Mouse (Mus musculus) mouse embryonic stem cell (cell line): ENCODE results near the gene Aacs.
"Not testable (repeated sequence)": the region's sequence is repeated elsewhere in the genome, so short reads cannot be mapped to it uniquely, and the experiment has no call there.

ENCODE experiments used
- in situ Hi-C, 2 experiments: fragments of 300-500 bp; cut with MboI; formaldehyde crosslinking; loops; 1 replicate in 1 of 2; 3 replicates in 1 of 2; pipeline ENCODE4 v1.14.3; 2019 to 2020; ENCODE audit warnings: low sequenced_read_pairs in 2 of 2, low pct_unique_long_range_greater_than_20kb in 1 of 2, mixed read lengths in 1 of 2; ENCODE audit not compliant: unreplicated experiment in 1 of 2

Gene Aacs

DNA sequence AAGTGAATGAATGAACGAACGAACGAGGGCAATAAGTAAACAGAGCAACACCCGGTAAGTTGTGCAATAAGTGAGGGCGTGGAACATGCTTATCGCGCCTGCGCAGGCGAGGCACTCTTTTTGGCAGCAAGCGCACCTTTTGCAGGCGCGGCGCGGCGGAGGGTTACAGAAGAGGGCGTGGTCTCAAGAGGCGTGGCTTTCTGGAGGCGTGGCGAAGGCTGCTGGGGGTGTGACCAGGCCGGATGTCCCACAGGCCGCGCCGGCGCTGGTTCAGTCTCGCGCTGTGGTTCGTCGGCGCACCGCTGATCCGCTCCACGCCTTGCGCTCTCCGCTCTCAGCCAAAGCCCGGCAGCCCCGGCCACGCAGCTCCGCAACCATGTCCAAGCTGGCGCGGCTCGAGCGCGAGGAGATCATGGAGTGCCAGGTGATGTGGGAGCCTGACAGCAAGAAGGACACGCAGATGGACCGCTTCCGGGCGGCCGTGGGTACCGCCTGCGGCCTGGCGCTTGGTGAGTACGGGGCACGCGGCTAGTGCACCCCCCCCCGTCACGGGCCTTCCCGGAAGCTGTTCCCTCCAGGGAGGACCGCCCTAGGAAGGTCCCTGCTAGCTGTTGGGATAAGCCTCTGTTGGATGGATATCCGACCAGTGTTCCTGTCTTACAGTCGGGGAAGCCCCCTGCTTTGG is at the start of gene Aacs:
TSS of gene Aacs (plus strand) at position 214 of the 685 bp plus-strand sequence.
- in situ Hi-C loops = no loop called here

DNA sequence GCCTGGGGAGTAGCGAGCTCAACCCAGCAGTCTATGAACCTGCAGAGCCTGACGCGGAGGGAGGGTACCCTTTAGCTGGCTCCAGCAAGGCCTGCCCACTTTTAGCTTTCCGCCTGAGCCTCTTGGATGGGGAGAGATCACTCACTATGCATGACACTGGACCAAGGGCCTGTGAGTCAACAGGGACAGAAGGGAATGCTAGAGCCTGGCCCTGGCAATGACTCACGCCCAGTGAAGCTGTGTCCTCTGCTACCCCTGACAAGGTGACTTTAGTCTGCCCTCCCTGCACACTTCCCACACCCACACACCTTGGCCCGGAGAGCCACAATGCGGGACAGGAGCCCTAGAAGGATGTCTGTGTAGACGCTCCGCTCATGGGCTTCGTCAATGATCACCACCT is 49.3 kb upstream of the Aacs start:
- in situ Hi-C loops = no loop called here

DNA sequence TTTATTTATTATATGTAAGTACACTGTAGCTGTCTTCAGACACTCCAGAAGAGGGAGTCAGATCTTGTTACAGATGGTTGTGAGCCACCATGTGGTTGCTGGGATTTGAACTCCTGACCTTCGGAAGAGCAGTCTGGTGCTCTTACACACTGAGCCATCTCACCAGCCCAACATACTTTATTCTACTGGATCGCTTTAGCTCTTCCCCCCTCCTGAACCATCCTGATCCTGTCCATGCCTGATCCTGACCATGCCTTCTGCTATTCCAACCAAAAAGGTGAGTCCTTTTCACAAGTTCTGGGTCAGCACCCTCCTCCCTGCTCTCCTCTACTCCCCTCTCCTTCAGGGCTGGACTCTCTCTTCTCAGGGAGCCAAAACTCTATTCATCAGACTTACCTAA is 43.3 kb upstream of the Aacs start:
- in situ Hi-C loops = not testable (repeated sequence)

DNA sequence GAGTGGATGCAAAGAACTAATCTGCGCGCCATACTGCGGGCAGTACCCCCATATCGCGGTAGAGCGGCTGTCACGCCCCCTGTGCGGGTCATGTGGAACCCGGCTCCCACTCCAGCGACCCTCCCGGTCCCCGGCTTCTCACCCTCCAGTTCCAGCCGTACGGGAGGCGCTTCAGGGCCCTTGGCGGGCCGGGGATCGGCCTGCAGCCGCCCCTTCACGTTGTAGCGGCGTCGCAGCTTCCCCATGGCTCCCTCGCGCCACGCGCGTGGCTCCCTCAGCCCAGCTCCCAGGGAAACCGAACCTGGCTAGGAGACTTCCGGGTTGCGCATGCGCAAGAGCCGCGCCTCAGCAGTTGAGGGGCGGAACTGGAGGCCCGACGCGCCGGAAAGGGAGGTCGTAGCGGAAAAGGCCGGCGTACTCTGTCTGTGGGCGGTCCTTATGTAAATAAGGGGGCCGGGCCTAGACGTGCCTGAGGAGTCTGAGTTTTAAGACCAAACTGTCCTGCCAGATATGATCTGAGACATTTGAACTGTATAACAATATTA is 41.7 kb upstream of the Aacs start, which contains the start of gene Dhx37:
TSS of gene Dhx37 (minus strand) at position 329 of the 545 bp plus-strand sequence.
- in situ Hi-C loops = no loop called here

DNA sequence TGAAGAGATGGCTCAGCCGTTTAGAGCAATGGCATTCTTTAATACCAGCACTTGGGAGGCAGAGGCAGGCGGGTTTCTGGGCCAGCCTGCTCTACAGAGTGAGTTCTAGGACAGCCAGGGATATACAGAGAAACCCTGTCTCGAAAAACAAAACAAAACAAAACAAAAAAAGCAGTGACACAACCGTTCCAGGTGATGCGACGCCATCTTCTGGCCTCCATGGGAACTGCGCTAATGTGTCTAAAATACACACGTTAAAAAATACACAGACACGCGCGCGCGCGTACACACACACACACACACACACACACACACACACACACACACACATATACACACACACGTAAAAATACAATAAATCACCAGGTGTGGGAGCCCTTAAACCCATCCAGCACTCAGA is 41.3 kb upstream of the Aacs start:
- in situ Hi-C loops = not testable (repeated sequence)

DNA sequence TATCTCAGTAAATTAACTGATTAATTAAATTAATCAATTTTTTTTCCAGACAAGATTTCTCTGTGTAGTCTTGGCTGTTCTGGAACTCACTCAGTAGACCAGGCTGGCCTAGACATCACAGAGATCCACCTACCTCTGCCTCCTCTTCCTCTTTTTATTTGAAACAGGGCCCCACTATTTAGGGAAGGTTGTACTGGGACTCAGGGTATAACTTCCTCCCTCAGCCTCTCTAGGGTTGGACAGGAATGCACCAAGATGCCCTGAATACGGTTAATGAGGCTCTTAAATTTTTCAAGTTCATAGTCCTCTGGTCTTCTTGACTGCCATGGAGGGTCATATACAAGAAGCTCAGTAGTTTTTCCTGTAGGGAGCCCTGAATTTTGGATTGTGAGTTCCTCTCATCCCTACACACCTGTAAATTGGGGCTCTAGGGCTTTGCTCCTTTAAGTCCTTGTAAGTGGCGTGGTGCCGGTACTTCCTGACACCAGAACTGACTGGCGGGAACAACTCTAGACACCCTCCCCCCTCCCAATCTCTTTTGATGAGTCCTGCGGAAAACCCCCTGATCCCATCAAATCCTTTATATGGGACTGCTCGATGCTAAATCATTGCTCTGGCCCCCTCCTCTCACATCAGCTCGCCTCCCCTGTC is 34.9 kb upstream of the Aacs start:
- in situ Hi-C loops = no loop called here

DNA sequence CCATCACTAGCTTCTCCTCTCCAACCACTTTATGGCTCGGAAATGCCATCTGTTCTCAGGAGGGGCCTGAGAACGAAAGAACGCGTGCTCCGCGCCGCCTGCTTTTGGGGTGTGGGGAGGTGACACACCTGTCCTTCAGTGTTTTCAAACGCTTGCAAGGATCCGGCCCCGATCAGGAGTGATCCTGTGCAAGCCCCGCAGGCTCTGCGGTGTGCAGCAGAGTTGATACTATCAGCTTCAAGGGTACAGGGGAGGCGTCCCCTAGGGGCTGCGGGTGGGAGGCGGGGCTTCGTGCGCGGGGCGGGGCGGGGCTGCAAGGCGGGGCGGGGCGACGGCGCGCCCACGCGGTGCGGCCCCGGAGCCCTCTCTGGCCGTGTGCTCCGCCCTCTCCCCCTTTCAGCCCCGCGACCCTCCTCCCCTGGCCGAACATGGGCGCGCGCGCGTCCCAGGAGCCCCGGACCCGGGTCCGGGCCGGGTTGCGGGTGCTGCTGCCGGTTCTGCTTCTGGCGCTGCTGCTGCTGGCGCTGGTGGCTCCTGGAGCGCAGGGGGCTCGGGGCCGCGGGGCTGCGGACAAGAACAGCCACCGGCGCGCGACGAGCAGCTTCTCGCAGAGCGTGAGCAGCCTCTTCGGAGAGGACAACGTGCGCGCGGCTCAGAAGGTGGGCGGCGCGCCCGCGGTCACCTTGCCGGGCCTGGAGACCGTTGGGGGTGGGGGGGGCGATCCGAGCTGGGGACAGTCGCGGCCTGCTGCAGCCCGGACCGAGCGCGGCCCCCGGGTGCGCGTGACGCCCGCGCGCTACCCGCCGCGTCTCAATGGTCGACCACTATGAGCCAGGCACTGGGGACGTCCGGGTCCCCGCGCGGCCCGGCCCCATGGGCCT is 34.1 kb upstream of the Aacs start, which contains the start of gene Bri3bp:
TSS of gene Bri3bp (plus strand) at position 335 of the 881 bp plus-strand sequence.
- in situ Hi-C loops = no loop called here

DNA sequence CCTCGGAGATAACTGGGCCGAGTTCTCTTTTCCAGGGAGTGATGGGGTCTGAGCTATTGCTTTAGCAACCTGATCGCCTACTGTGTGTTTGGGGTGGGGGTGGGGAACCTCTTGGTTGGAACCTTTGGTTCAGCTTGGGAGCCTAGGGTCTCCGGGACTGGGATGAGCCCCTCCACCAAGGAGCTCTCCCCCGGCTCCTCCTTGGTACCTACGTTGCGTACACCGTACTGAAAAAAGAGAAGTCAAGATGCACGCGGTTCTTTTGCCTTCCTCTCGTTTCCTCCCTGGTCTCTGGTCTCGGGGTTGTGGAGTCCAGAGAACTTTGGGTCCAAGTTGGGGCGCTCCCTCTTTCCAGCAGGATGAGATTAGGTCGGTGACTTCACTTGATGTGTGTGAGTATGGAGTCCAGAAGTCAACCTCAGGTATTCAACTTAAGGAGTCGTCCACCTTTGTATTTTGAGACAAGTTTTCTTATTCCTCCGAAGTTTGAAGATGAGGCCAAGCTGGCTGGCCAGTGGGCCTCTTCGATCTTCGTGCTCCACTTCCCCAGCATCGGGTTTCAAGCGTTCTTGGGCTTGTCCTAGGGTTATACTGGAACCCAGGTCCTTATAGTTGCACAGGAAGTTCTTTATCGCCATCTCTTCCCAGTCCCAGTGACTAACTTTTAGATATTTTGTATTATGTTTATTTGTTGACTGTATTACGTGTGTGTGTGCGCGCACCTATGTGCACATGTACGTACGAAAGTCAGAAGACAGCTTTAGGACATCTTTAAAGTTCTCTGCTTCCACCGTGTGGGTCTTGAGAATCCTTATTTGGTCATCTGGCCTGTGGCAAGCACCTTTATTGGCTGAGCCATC is 33.2 kb upstream of the Aacs start:
- in situ Hi-C loops = no loop called here

DNA sequence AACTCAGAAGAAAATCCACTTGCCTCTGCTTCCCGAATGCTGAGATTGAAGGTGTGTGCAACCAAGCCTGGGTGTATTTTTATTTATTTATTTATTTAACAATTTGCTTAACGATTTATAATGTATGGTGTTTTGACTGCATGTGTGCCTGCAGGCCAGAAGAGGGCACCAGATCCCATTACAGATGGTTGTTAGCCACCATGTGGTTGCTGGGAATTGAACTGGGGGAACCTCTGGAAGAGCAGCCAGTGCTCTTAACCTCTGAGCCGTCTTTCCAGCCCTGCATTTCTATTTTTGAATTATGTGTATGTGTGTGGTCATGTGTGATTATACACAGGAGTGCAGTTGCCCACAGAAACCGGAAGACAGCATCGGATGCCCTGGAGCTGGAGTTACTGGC is 32.3 kb upstream of the Aacs start:
- in situ Hi-C loops = no loop called here

DNA sequence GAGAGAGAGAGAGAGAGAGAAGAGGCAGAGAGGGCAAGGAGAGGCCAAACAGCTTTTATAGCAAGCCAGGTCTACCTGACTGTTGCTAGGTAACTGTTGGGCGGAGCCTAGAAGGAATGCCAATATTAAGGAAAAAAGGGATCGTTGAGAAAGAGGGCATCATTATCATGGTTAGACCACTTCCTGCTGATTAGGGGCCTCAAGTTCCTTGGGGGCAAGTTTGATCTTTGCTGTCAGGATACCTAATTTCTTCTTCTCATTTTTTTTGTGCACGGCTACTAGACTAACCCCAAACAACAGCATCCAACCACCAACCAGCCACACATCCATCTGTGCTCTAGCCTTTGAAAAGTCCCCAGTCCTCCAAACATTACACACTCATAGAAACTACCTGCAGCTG is 31.7 kb upstream of the Aacs start:
- in situ Hi-C loops = no loop called here

DNA sequence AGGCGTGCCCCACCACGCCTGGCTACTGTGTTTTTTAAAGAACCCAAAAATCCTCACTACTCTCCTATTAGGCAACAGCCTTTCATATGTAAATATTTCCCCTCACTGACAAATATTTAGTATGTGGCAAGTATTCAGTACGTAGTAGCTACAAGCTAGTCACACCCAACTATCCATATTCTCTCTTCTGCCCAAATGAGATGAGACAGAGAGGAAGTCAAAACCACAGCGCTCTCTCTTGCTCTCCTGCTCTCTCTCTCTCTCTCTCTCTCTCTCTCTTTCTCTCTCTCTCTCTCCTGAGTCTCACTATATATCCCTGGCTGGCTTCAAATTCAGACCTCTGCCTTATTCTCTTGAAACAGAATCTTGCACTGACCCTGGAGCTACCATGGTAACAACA is 31.1 kb upstream of the Aacs start:
- in situ Hi-C loops = no loop called here

DNA sequence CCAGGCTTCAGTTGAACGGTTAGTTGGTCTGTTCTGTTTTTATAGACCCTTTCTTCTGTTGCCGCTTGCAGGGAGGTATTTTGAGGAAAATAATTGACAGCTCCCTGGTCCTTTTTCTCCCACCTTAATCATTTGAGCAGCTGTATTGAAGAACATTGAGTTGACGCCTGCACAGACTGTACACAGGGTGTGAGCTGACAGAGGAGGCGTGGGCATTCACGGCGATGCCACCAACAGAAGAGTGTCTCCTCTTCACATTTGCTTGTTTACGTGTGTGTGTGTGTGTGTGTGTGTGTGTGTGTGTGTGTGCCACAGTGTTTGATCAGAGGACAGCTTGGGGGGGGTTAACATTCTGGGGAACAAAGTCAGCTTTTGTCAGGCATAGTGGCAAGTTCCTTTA is 29.3 kb upstream of the Aacs start:
- in situ Hi-C loops = no loop called here

DNA sequence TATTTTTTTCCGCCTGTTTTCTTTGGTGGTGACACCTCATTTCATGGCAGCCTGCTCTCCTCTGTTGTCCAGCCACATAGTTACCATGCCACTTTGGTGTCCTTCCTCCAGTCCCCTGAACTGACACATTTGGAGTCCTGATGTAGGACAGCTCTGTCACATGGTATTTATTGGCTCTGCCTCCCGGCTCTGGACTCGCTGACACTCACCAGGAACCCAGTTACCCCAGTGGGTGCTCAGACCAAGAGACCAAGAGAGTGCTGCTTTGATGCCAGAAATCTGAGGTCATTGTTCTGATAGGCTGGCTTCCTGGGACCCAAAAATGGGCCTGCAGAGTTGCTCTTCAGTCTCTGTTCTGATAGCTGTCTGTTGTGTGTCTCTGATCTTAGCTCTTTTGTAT is 27.6 kb upstream of the Aacs start:
- in situ Hi-C loops = no loop called here

DNA sequence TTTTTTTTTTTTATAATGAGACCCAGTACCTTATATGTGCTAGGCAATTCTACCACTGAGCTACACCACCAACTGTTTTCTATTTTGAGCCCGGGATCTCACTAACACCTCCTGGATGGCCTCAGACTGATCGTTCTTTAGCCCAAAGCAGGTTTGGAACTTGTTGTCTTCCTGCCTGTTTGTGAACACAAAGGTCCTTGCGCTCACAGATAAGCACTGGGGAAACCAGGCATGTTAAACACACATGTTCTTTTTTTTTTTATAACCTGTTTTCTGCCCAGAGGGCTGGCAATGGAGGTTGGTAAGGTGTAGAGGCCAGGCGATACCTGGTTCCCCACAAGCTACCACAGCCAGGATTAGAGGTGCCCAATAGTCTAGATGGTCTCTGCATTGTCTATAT is 27.0 kb upstream of the Aacs start:
- in situ Hi-C loops = no loop called here

DNA sequence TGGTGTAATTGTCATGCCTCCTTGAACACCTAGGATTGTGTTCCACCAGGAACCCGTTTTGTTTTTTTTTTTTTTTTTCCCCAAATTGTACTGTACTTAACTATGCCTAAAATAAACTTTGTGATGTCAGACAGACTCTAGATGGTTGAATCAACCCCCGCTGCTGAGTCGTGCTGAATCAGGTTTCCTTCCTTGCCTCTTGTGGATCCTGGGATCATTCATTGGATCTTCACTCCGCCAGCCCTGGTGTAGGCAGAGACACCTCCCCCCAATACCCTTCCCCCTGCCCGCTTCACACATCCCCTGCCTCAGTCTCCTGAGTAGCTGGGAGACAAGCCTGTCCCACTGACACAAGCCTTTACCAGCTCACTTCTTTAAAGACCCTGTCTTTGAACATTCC is 26.3 kb upstream of the Aacs start:
- in situ Hi-C loops = no loop called here

DNA sequence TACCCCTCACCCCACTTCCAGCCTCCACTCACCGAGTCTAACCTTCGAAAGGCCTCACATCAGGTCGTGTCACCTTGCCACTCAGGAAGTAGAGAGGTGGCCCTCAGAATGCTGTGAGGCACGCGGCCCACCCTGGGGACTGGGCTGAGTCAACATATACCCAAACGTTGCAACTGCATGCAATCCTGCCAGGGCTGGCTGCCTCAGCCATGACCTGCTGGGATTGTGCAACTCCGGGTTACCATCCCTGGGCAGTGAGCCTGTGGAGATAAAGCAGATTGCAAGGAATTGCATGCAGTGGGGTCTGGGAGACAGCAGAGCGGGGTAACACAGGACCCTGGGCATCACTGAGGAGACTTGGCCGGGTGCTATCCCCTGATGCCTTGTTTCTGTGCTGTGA is 23.0 kb upstream of the Aacs start:
- in situ Hi-C loops = no loop called here

DNA sequence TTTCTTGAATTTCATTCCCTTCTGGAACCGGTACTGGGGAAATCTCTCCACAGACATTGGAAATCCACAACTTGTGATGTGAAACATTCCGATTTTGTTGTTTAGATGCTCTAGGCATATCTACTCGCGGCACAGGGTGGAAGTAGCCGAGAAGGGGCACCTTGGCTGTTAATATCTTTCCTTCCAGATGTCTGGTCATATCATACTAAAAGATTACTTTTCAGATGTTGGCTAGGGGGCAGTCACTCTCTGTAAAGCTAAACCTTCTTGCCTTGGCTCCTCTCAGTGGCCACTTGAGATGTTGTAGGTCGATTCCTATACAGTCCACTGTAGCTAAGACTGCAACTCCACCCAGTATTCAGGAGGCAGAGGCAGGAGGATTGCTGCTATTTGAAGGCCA is 19.5 kb upstream of the Aacs start:
- in situ Hi-C loops = no loop called here

DNA sequence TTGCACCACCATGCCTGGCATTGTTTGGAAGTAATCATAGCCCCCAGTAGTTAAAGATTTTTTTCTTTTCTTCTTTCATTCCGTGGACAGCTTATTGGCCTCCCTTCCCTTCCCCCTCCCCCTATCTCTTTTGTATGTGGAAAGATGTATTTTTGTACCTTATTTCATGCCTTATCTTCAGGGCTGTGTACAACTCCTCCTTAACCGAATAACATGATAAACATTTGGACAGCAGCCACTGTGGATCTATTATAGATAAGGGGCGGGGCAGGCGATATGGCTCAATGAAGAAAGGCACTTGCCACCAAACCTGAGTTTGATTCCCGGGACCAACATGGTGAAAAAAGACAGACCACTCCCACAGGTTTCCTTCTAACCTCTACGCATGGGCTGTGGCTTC is 18.1 kb upstream of the Aacs start:
- in situ Hi-C loops = no loop called here
